Mouse (Mus musculus): ENCODE data around the gene Cd38.

Cd38 gene

DNA sequence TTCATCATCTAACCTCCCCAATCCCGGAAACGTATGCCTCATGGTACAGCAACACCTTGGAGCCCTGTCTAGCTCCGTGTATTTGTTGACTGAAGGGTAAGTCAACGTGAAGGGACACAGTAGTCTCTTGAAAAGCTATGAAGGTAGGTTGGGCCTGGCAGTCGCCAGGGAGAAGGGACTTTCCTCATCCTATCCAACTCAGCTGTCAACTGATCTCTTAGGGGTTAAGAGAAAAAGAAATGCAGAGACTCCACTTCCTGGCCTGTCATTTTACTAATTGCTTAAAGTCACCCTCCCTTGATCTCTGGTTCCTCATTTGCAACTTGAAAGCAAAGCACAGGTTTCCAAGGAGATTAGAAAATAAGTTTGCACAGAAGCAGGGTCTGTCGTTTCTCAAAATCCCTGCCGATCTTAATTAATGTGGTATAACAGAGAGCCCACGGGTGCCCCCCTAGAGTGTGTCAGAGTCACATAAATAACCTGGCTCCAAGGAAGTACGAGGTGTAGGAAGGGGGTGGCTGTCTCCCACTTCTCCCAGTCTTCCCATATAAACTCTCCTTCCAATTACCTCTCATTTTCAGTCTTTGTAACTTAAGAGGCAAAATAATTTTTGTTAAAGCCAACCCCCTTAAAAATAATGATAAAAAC lies 79.1 kb downstream of the Cd38 start:
- DNase-seq (ENCODE audit: low spot score in 2 of 2) = no peak

DNA sequence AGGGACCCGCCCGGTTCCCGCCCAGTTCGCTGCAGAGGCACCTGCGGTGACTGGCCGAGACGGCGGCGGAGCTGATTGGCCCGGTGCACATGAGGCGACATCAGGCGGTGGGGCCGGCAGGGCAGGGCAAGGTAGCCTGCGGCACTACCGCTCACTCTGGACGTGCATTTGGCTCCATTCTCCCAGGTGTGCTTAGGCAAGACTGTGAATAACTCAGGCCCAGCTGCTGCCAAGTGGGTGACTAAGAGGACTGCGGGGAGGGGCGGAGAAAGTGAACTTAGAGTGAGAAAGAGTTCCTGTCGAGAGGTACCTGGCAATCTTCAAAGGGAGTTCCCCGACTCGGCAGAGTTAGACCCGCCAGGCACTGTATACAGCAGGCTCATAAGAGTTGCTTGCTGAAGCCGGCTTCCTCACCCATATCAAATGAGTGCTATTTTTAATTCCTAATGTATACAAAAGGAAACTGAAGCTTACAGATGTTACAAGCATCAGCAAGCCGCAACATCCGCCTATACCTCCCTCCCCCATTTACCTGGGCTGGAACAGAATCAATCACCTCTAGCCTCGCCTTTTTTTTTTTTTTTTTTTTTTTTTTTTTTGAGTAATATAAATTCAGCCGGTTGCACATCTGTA lies 79.9 kb downstream of the Cd38 start:
- DNase-seq (ENCODE audit: low spot score in 2 of 2) = peak; percentile 7 to 9

DNA sequence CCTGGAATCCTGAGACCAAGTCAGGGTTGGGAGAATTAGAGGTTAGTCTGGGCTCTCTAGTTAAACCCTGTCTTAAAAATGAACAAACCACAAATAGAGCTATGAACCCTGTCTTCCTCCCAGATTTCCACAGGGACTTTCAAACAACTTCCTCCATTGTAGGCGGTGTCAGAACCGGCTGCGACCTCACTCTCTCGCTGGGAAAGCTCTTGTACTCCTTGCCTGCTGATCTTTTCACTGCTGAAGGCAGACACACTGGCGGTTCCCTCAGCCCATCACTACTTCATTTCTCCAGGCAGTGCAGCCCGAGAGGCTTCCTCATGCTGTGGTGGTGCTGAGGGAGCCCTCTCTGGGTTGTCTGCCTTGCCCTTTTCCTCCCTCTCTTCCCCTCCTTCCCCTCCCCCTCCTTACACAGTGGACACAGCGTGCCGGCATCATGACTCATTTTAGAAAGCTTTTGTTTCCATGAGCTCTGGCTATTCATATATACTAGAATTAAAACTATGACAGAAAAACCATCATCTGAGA lies 80.5 kb downstream of the Cd38 start:
- DNase-seq (ENCODE audit: low spot score in 2 of 2) = no peak

DNA sequence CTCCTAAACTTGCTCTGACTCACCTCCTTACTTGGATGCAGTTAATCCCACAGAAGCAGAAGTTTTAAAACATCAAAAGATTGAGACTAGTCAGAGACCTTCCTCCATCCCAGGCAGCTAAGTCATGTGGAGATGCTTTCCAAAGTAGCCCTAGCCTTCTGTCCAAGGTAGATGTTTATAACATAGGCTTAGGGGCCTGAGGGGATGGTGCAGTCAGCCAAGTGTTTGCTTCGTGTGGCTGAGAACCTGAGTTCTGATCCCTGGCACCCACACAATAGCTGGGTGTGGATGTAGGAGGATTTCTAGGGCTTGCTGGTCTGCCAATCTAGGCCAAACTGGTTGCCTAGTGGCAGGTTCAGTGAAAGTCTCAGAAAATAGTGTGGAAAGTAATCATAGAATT lies 84.9 kb downstream of the Cd38 start:
- DNase-seq (ENCODE audit: low spot score in 2 of 2) = no peak

DNA sequence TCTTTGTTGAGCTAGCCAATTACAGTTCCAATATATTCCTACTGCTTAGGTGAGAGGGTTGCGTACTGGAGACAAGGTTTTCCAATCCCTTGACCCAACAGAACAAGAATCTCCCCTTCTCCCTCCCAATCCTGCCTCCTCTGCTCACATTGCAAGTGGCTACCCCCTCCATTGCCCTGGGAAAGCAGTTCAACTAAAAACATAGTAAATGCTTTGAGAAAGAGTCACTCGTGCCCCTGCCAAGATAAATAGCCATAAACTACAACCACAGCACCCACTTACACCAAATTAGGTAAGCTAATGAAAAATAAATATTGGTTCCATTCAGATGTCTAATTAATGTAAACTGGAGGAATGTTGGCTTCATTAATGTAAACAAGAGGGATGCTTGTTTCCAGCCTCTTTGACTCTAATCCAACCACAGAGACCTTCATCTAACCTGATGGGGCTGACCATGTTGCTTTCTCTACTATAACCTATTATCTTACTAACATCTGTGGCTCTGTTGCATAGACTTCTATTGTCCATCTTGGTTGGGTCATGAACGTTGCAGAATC lies 91.6 kb downstream of the Cd38 start:
- DNase-seq (ENCODE audit: low spot score in 2 of 2) = no peak

DNA sequence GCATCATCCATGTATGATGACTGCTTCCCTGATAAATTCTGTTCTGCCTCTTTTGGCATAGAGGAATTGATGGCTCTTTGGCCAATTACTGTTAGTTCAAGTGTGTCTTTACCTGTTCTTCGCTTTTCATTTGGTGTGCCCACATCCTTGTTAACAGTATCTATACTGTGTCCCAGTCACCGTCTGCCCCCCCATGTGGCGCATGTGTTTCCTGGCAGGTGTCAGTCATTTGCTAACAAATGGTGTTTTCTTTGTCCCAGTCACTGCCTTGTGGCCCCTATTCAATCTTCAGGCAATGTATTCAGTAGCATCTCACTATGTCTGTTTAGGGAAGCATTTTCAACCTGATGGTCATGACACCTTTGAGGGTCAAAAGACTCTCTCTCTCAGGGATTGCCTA lies 92.7 kb downstream of the Cd38 start:
- no peak for DNase-seq (ENCODE audit: low spot score in 2 of 2)

Measured in frontal cortex, postnatal 10 days (tissue).